In genomic region chr11:35864981-35865604, GRCm38 (mm10) we compare ENCODE assay signal across 9 mouse cellular contexts. TPM values are rescaled to one million over a fixed set of nuclear protein-coding genes. Genes with fewer than 3 reads are reported as not detected.
DNase-seq lines count a peak whose midpoint lies in the region; ATAC-seq and TF ChIP-seq lines count a peak whose summit lies in the region.
"Had no signal": no experiment of that assay in that cellular context is flagged by ENCODE, and none has a peak within 500 bp of the region (broad histone marks: within the 10 kb centered on the region; RNA-seq: fewer than 3 reads in every experiment).

No protein-coding gene starts in this region.

- peaks cover 10% of the 10 kb centered on the region for H3K36me3 ChIP-seq in forebrain, postnatal 0 days (ENCODE audit: insufficient read depth)
- no peaks in the 10 kb centered on the region for H3K36me3 ChIP-seq in liver, embryonic 11.5 days (ENCODE audit: control insufficient read depth, insufficient read depth, low read length)
- H3K36me3 ChIP-seq: G1E had no signal

- peak overlapping the region; percentile 3; the same call in 1 of the 2 replicates for H3K4me2 ChIP-seq in forebrain, postnatal 0 days (ENCODE audit: low read depth)
- no peak overlapping the region for H3K4me2 ChIP-seq in liver, embryonic 11.5 days

- H3K27ac ChIP-seq in forebrain, postnatal 0 days (ENCODE audit: low read depth, low read length) = peak overlapping the region; percentile 78
- peak overlapping the region; percentile 88 for H3K27ac ChIP-seq in left cerebral cortex, adult 2 months
- peak overlapping the region; percentile 27; the same call in 1 of the 2 replicates for H3K27ac ChIP-seq in olfactory bulb, adult 2 months (ENCODE audit: insufficient read depth, low read depth, low read length)
- no peak overlapping the region for H3K27ac ChIP-seq in liver, embryonic 11.5 days (ENCODE audit: low read depth, low read length)

- TF ChIP-seq CTCF in forebrain, postnatal 0 days (IDR thresholded peaks at IDR 0.05; ENCODE audit: low read depth) = no peak
- TF ChIP-seq CTCF in left cerebral cortex, adult 2 months (IDR thresholded peaks at IDR 0.05) = no peak
- TF ChIP-seq CTCF in olfactory bulb, adult 2 months (IDR thresholded peaks at IDR 0.05; ENCODE audit: insufficient read depth, low read depth, low read length) = no peak

- peaks cover 31% of the 10 kb centered on the region for H3K4me1 ChIP-seq in forebrain, postnatal 0 days (ENCODE audit: insufficient read depth)
- H3K4me1 ChIP-seq in olfactory bulb, adult 2 months (ENCODE audit: control insufficient read depth, insufficient read depth, low read length) = peaks cover 22% of the 10 kb centered on the region
- H3K4me1 ChIP-seq in liver, embryonic 11.5 days (replicated peaks; ENCODE audit: control insufficient read depth, insufficient read depth, low read length) = no peaks in the 10 kb centered on the region

- H3K27me3 ChIP-seq in forebrain, postnatal 0 days (ENCODE audit: insufficient read depth, low read length) = no peaks in the 10 kb centered on the region
- no peaks in the 10 kb centered on the region for H3K27me3 ChIP-seq in liver, embryonic 11.5 days (replicated peaks; ENCODE audit: control insufficient read depth, insufficient read depth, low read length)

- H3K9me3 ChIP-seq in forebrain, postnatal 0 days (ENCODE audit: low read length) = no peaks in the 10 kb centered on the region
- H3K9me3 ChIP-seq in liver, embryonic 11.5 days (ENCODE audit: control insufficient read depth, low read length) = no peaks in the 10 kb centered on the region

- DNase-seq in kidney, postnatal 4 days = peak; percentile 55 to 72
- no peak for DNase-seq in kidney, adult 8-10 months
- peak; percentile 89 for DNase-seq in forebrain, postnatal 0 days
- peak; percentile 67 to 69 for DNase-seq in left cerebral cortex, adult 2 months (ENCODE audit: extremely low spot score in 1 of 2, low spot score in 2 of 2)
- no peak for DNase-seq in liver, embryonic 11.5 days (ENCODE audit: low spot score)
- DNase-seq in lung, postnatal 10 days = no peak
- DNase-seq in heart, adult 18-20 months = no peak

- TF ChIP-seq POLR2A in olfactory bulb, adult 2 months (IDR thresholded peaks at IDR 0.05; ENCODE audit: insufficient read depth, low read depth, low read length) = no peak

- intact Hi-C loops in left cerebral cortex, adult 2 months (cut with DNase I) = loop anchor here (2.0 kb wide), 1 partner anchor 54 kb away; no protein-coding TSS in a partner anchor

- no peak overlapping the region for H3K4me3 ChIP-seq in forebrain, postnatal 0 days (ENCODE audit: low read depth, low read length)
- no peak overlapping the region for H3K4me3 ChIP-seq in left cerebral cortex, adult 2 months
- H3K4me3 ChIP-seq in olfactory bulb, adult 2 months (ENCODE audit: insufficient read depth, low read depth, low read length) = no peak overlapping the region
- H3K4me3 ChIP-seq in liver, embryonic 11.5 days (ENCODE audit: low read depth, low read length) = no peak overlapping the region

- ATAC-seq in forebrain, postnatal 0 days = peak; percentile 88
- ATAC-seq in liver, embryonic 11.5 days (replicated peaks; ENCODE audit: low FRiP score) = no peak

- 6% methylated on average over 9 of the region's 9 CpGs for WGBS in forebrain, postnatal 0 days
- WGBS in olfactory bulb, adult 2 months = 14% methylated on average over 9 of the region's 9 CpGs
- 49% methylated on average over 9 of the region's 9 CpGs for WGBS in liver, embryonic 11.5 days

- no peak overlapping the region for H3K9ac ChIP-seq in forebrain, postnatal 0 days
- H3K9ac ChIP-seq in liver, embryonic 11.5 days (ENCODE audit: low read depth, low read length) = no peak overlapping the region

RNA-seq across cellular contexts. Expression of gene Rars, which starts 30.8 kb away (rescaled TPM):
- total RNA-seq in forebrain, postnatal 0 days (2014; rRNA removed) = 37.8 and 56.6 TPM in 2 replicates
- 66.1 and 66.4 TPM in 2 replicates for polyA plus RNA-seq in forebrain, postnatal 0 days (2015; fragmentation: Nextera tagmentation; extraction: Ambion mirVana)
- total RNA-seq in left cerebral cortex, adult 2 months (2021) = 10 to 100 TPM; 46.8 to 48.4 TPM
- polyA plus RNA-seq in olfactory bulb, adult 2 months (2012; ENCODE audit: insufficient read depth, insufficient read length, low replicate concordance, missing spikeins) = not detected in 2 replicates
- 137 and 141 TPM in 2 replicates for polyA plus RNA-seq in liver, embryonic 11.5 days (2014; fragmentation: Nextera tagmentation; extraction: Ambion mirVana)
- 10 to 100 TPM; 35.6 to 36.2 TPM for total RNA-seq in heart, adult 18-20 months (2021)

Comparison
In these comparisons a context has a peak if more than half of its experiments do, and no peak if none do; other contexts are left out.
1. DNase-seq: peak in kidney, postnatal 4 days (2 of 2), forebrain, postnatal 0 days (single experiment) and left cerebral cortex, adult 2 months (2 of 2); none in kidney, adult 8-10 months (0 of 2), liver, embryonic 11.5 days (single experiment), lung, postnatal 10 days (single experiment) and heart, adult 18-20 months (0 of 2).